Mouse (Mus musculus) thymus, postnatal 36 days (tissue): ENCODE data around the gene Zfp59.
"Not testable (repeated sequence)": the region's sequence is repeated elsewhere in the genome, so short reads cannot be mapped to it uniquely, and the experiment has no call there.

Experiments
- DNase-seq, 2 experiments: peaks; one replicate each; pipeline ENCODE4 v3.0.0; 2022; ENCODE audit warnings: mixed read lengths in 2 of 2

Zfp59 gene

DNA sequence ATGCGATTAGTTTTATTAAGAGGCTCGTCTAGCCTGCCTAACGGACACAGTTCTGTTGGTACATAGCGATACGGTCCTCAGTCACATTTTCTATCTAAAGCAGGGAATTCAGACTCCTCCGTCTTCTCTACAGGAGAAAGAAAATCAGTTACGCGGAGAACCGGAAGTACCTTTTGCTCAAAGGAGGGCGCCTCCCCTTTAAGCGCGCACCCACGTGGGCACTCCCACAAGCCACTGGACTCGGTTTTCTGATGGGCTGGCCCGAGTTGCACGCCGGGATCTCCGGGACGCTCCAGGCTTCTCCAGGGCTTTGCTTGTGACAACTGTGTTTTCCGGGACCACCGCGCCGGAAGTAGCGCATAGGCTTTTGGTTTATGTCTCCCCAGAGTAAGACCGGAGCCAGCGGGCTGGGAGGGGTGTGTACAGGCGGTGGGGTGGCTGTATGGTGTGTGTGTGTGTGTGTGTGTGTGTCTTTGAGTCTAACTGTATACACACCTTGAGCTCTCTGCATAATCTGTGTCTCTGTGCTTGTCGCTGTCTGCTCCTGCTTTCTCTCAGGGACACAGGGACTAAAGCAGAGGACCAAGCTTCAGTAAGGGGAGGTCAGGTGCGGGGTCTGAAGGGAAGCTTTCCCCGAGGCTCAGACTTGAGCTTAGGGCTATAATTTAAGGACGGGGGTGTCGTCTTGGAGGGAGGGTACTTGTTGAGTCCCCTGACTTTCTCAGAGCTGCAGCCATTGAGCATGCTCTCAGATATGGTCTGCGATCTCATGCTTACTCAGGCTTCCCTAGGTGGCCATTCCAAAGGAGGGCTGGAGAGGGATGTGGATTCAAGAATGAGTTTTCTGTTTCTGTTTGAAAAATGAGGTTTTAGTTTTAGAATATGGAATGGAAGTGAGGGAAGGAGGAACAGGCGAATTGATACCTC is at the start of gene Zfp59:
TSS of gene Zfp59 (plus strand) at position 285 of the 927 bp plus-strand sequence.
- DNase-seq, result peak; percentile 78 to 85

- DNase-seq, result no peak
Observed at GRCm38 (mm10) chr7:27789306-27789705, 49.1 kb upstream of the Zfp59 start.

- not testable (repeated sequence) for DNase-seq
Observed at GRCm38 (mm10) chr7:27793865-27794264, 44.5 kb upstream of the Zfp59 start.

GRCm38 (mm10) chr7:27794566-27794965 is 43.8 kb upstream of the Zfp59 start:
- no peak for DNase-seq

DNA sequence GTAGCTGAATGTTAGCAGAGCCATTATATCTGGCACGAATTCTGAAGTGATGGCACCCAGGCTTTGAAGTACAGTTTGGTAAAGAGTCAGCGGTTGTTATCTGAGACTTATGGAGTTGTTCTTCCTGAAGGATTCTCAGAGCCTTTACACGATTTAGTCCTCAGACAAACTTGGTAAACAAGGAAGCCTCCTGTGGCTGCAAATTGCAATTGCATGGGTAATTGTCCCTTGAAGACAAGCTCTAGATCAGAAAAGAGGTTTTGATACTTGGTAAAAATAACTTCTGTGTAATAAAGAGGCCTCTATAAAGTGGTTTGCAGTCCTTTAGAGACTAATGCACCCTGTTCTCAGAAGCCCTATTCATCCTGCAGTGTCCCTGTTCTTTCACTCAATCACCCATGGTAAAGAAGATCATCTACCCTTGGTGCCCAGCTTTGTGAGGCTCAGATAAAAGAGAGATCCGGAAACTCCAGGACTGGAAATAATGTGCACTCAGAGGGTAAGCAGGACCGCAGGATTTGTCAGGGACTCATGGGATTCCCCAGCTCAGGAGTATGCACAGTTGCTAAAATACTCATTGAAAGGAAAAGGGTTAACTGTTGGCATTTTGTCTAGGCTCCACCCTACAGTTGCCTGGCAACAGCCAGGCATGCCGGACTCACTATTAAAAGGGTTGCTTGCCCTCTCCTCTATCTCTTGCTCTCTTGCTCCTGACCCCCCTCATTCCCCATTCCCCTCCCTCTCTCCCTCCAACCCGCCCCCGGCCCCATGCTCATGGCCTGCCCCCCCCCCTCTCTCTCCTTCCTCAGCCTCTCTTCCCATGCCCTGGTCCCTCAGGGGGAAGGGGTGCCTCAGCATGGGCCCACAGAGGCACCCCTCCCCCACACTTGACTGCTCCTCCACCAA is 40.2 kb upstream of the Zfp59 start:
- DNase-seq, result no peak

- no peak for DNase-seq
Observed at GRCm38 (mm10) chr7:27801137-27801536, 37.3 kb upstream of the Zfp59 start.

GRCm38 (mm10) chr7:27802986-27803385 is 35.4 kb upstream of the Zfp59 start:
- no peak for DNase-seq

DNA sequence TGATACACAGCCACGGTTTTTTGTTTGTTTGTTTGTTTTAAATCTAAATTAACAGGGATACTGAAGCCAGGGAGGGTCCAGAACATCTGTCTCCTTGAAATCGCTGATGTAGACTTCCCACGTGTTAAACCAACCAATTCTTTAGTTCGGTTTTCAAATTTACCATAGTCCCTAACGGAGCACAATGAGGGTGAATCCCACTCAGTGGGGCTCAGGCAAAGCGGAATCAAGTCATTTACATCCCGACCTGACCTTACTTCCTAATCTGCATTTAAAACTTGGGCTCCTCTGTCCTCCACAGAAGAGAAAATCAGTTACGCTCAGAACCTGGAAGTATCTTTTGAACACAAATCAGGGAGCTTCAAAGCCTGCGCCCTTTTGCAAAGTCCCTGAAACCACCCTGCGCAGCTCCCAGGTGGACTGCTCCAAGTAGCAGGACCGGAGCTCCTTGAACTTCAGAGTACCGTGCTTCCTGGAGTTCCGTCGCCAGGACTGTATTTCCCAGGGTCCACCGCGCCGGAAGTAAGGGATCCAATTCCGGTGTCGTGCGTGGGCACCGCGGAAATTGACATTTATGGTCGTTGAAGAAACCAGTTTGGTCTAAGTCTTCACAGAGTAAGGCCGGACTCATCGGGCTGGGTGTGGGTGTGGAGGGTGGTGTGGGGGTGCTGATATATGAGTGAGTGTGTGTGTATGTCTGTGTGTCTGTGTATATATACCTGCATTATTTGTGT is 33.9 kb upstream of the Zfp59 start:
- peak; percentile 77 to 78 for DNase-seq

GRCm38 (mm10) chr7:27806896-27807295 is 31.5 kb upstream of the Zfp59 start, which contains the start of gene Zfp626:
Gene Zfp626 (plus strand): TSS chr7:27807196.
- DNase-seq, result not testable (repeated sequence)

- not testable (repeated sequence) for DNase-seq
Observed at GRCm38 (mm10) chr7:27807305-27807704, 31.1 kb upstream of the Zfp59 start.

DNA sequence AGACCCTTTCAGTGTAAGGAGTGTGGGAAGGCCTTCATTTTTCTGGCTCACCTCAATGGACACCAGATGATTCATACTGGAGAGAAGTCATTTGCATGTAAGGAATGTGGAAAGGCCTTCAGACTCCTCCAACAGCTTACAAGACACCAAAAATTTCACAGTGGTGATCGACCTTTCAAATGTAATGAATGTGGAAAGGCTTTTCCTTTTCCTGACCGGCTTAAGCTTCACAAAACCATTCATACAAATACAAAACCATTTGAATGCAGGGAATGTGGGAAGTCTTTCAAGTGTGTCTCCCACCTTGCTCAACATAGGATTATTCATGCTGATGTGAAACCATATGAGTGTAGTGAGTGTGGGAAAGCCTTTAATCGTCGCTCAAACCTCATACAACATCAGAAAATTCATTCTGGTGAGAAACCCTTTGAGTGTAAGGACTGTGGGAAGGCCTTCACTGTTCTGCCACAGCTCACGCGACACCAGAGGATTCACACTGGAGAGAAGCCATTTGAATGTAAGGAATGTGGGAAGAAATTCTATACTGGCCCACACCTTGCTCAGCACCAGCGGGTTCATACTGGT is 19.8 kb upstream of the Zfp59 start:
- DNase-seq, result no peak

DNA sequence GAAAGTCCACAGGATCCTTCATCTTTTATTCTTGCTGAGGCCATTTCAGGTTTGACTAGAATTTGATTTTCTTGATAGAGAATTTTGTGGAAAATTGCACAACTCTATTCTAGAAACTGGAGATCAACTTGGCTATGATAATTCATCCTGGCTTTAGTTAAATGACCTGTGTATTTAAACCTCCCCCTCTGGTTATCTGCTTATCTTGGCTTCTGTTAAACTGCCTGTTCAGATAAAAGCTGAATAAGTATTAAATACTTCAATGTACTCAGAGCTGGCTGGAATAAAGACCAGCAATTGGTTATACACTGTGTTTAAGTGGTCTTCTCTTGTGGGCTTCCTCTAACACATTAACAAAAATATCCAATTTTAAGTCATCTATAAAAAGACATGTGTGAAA is 15.8 kb upstream of the Zfp59 start:
- no peak for DNase-seq

- DNase-seq, result no peak
Observed at GRCm38 (mm10) chr7:27834131-27834530, 4.3 kb upstream of the Zfp59 start.

GRCm38 (mm10) chr7:27837896-27838295 is 511 bp upstream of the Zfp59 start:
- no peak for DNase-seq

GRCm38 (mm10) chr7:27839596-27839995 is 1.2 kb downstream of the Zfp59 start:
- no peak for DNase-seq

DNA sequence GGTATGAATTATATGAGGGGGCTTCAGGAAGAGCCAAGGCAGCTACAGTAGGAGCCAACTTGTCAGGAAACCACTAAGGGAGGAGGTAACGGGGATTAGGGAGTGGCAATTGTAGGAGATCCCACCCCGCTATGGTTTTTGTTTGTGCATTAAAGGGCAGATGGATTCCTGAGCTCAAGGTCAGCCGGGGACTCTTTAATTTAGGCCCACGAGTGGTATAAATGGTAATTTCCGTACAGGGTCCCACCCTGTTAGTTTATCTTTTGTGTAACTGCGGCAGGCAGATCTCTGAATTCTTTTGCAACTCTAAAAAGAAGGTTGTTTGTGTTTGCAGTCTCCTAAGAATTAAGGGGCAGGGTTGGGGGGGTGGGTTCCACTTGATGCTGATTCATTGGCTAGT is 1.7 kb downstream of the Zfp59 start:
- DNase-seq, result no peak

DNA sequence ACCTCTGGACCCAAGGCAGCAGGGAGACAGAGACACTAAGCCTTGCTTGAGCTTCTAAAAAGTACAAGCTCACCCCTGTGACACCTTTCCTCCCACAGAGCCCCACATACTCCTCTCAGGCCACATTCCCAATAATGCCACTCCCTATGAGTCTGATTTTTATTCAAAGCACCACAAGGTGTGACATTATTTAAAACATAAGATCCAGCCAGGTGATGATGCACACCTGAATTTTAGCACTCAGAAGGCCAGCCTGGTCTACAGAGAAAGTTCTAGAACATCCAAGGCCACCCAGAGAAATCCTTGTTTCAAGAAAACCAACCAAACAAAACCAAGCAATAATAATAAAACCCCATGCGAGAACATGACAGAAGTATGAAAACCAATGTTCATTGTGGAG is 18.8 kb downstream of the Zfp59 start, which contains the start of gene Zfp607a:
TSS of gene Zfp607a (plus strand) at position 301 of the 400 bp plus-strand sequence.
- no peak for DNase-seq

GRCm38 (mm10) chr7:27859301-27860251 is 21.2 kb downstream of the Zfp59 start:
- no peak for DNase-seq

- DNase-seq, result peak; percentile 72 to 82
Observed at GRCm38 (mm10) chr7:27860396-27861235, 22.2 kb downstream of the Zfp59 start.

GRCm38 (mm10) chr7:27862578-27862977 is 24.2 kb downstream of the Zfp59 start:
- not testable (repeated sequence) for DNase-seq
